Mouse (Mus musculus): ENCODE measurements around the gene Arntl2. TPM values are rescaled to one million over a fixed set of nuclear protein-coding genes. Genes with fewer than 3 reads are reported as not detected.
"Not testable (repeated sequence)": the region's sequence is repeated elsewhere in the genome, so short reads cannot be mapped to it uniquely, and the experiment has no call there.

Gene Arntl2
- polyA plus RNA-seq, 1 experiment from 2014 or later = 8.2 TPM

DNA sequence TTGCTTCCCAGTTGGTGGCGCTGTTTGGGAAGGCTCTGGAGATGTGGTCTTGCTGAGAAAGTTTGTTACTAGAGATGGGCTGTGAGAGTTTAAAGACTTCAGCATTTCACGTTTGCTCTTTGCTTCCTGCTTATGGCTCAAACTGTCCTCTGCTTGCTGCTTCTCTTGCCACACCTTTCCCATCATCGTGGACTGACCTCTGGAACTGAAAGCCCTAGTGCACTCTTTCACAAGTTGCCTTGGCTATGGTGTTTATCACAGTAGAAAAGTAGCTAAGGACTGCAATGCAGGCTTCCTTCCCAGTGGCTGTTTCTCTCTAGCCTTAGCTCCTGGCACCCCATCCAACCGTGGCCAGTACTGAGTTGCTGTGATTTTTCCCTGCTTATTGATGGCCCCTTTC, 35.1 kb upstream of the Arntl2 start:
- Histone ChIP-seq H3K9me3 (no peaks in the 10 kb centered on the region), H3K4me1 (peaks cover 9% of the 10 kb centered on the region), H3K27me3 (no peaks in the 10 kb centered on the region), H3K4me2 (no peak overlapping the region), H3K36me3 (peaks cover 7% of the 10 kb centered on the region), H3K27ac (no peak overlapping the region), H3K4me3 (no peak overlapping the region), H3K9ac (no peak overlapping the region)
- ATAC-seq (ENCODE audit: insufficient number of reproducible peaks, insufficient read depth, low FRiP score, low TSS enrichment, low read depth) = no peak
- 69% methylated on average over 4 of the region's 4 CpGs for WGBS

DNA sequence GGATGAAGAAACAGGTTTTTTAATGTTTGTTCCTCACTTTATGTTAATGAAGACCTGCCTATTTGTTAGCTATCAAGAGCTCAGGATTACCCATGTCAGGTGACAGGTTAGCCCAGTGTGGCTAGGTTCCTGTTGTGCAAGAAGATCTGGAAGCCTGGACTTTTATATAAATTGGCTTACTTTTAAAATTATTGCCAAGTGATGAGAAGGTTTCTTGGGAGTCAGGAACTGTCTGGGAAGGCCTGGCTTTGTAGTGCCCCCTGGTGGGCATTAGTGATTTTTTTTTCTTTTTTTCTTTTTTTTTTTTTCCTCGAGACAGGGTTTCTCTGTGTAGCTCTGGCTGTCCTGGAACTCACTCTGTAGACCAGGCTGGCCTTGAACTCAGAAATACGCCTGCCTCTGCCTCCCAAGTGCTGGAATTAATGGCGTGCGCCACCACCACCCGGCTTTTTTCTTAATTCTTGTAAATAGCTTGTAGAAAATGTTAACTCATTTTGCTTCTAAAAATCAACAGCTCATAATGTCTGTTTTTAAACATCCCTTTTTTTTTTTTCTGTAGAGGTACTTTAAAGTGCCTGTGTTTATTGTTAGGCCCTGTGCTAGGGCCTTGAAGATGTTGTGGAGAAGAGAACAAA, 33.5 kb upstream of the Arntl2 start:
- Histone ChIP-seq H3K4me1 (peaks cover 1% of the 10 kb centered on the region; the same call in 1 of the 2 replicates), H3K27me3 (no peaks in the 10 kb centered on the region), H3K4me3 (no peak overlapping the region), H3K27ac (no peak overlapping the region), H3K9me3 (no peaks in the 10 kb centered on the region), H3K4me2 (no peak overlapping the region), H3K9ac (no peak overlapping the region), H3K36me3 (peaks cover 16% of the 10 kb centered on the region)
- 56% methylated on average over 5 of the region's 5 CpGs for WGBS
- ATAC-seq (ENCODE audit: insufficient number of reproducible peaks, insufficient read depth, low FRiP score, low TSS enrichment, low read depth) = no peak

DNA sequence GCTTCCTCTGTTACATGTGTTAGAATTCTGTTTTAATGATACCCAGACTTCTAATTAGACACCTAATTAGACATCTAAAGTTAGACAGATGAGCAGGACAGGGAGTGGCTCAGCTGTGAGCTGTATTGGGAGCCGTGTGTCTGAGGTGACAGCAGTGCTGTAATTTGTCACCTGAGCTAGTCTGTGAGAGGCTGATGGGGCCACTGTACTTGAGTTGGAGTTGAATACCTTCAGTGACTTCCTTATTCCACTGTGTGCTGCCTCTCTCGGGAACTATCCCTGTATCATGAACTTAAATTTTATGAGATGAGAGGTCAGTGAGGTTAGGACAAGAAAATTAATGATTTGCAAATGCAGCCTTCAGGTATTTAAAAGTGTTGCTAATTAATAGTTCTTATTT, 31.3 kb upstream of the Arntl2 start:
- WGBS = 54% methylated on average over 2 of the region's 2 CpGs
- Histone ChIP-seq H3K4me1 (no peaks in the 10 kb centered on the region), H3K9ac (no peak overlapping the region), H3K4me2 (no peak overlapping the region), H3K27me3 (no peaks in the 10 kb centered on the region), H3K9me3 (no peaks in the 10 kb centered on the region), H3K27ac (no peak overlapping the region), H3K36me3 (peaks cover 31% of the 10 kb centered on the region), H3K4me3 (no peak overlapping the region)
- no peak for ATAC-seq (ENCODE audit: insufficient number of reproducible peaks, insufficient read depth, low FRiP score, low TSS enrichment, low read depth)

DNA sequence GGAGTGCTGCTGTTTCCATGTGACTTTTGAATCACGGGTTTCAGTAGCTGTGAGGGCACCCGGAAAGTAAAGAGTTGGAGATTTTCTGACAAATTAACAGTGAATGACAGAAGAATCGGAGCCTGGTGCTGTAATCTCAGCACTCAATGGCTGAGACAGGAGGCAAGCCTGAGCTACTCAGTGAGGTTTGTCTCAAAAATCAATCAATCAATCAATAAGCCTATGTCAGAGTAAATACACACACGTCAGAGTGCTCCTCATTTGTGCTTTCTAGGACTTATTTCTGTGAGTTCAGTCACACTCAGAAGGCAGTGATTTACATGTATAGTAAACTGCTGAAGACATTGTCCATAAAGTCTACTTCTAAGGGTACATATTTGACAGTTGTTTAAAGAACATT, 30.6 kb upstream of the Arntl2 start:
- no peak overlapping the region for H3K27ac ChIP-seq
- no peak overlapping the region for H3K9ac ChIP-seq
- no peak overlapping the region for H3K4me2 ChIP-seq
- WGBS = 86% methylated on average over 4 of the region's 4 CpGs
- peaks cover 35% of the 10 kb centered on the region for H3K36me3 ChIP-seq
- H3K27me3 ChIP-seq = no peaks in the 10 kb centered on the region
- no peak overlapping the region for H3K4me3 ChIP-seq
- no peaks in the 10 kb centered on the region for H3K9me3 ChIP-seq
- H3K4me1 ChIP-seq = no peaks in the 10 kb centered on the region
- ATAC-seq (ENCODE audit: insufficient number of reproducible peaks, insufficient read depth, low FRiP score, low TSS enrichment, low read depth) = no peak

DNA sequence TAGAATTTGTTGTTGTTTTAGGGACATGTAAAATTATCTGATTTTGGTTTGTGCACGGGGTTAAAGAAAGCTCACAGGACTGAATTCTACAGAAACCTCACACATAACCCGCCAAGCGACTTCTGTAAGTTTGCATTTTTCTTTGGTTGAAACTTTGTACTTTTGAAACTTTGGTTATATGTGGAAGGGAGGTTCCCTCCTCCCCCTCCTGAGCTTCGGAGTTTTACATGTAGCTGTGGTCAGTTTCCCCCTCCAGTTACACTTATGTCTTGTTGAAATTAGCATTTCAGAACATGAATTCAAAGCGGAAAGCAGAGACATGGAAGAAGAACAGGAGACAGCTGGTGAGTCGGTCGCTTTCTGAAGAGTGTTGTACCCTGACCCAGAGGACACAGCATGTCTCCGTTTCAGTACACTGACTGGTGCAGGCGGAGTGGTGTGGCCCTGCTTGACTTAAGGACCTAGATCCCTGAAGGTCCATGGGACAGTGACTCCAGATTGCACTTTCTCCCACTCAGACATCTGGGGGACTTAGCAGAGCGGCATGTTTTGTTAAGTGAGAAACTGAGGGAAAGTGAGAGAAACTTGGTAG, 26.9 kb upstream of the Arntl2 start:
- 86% methylated on average over 10 of the region's 10 CpGs for WGBS
- ATAC-seq (ENCODE audit: insufficient number of reproducible peaks, insufficient read depth, low FRiP score, low TSS enrichment, low read depth) = no peak

DNA sequence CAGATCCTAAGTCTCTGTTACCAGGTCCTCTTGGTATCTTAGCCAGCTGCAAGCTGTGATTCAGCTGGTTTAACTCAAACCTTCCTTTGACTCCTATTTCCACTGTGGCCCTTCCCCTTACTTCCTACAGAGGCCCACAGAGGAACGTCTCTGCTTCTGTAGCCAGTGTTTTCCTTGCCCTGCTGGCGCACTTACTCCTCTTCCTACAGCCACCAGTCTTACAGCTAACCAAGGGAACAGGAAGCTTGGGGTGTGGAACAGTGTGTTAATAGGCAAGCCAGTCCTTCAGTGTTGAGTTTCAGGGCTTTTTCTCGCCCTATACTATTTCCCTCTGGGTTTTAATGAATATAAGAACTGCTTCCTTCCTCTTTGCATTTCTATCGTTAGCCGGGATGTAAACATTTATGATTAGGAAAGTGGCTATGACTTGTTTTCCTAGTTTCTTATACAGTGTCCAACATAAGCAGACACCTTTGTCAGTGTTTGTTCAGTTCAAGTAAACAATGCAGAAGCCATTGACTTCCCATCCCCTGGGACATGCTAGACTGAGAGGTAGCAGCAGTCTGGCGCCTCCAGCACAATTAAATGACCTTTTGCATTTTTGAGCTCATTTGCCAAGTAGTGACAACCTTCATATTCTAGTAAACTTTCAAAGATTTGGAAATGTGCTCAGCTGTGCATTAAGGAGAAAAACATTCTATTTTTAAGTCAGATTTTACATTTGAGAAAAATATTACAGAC, 25.7 kb upstream of the Arntl2 start:
- no peak overlapping the region for H3K9ac ChIP-seq
- H3K4me2 ChIP-seq = no peak overlapping the region
- no peak for ATAC-seq (ENCODE audit: insufficient number of reproducible peaks, insufficient read depth, low FRiP score, low TSS enrichment, low read depth)
- 74% methylated on average over 6 of the region's 6 CpGs for WGBS
- no peak overlapping the region for H3K27ac ChIP-seq
- H3K4me1 ChIP-seq = no peaks in the 10 kb centered on the region
- H3K4me3 ChIP-seq = no peak overlapping the region
- H3K36me3 ChIP-seq = peaks cover 60% of the 10 kb centered on the region
- H3K9me3 ChIP-seq = no peaks in the 10 kb centered on the region
- no peaks in the 10 kb centered on the region for H3K27me3 ChIP-seq

More for the DNA sequence above, 26.9 kb upstream of the Arntl2 start:
- Histone ChIP-seq H3K4me2 (no peak overlapping the region), H3K4me3 (no peak overlapping the region), H3K36me3 (peaks cover 54% of the 10 kb centered on the region), H3K27ac (no peak overlapping the region), H3K27me3 (no peaks in the 10 kb centered on the region), H3K4me1 (no peaks in the 10 kb centered on the region), H3K9ac (no peak overlapping the region), H3K9me3 (no peaks in the 10 kb centered on the region)

DNA sequence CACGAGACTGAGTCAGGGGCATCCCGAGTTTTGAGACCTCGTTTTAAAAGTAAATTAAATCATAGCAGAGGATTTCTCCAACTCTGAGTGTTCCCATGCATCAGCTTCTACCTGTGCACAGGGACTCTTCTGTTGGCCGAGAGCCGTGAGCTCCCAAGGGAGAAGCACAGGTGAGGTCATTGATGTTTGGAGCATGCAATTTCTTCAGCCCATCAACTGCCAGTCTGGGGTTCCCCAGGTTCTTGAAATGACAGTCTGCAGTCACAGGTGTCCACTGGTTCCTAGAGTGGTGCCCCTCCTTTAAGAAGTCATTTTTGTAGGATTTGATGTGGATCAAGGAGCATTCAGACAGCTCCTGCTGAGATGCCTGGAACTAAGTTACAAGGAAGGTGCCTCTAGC, 25.0 kb upstream of the Arntl2 start:
- Histone ChIP-seq H3K9me3 (no peaks in the 10 kb centered on the region), H3K27ac (no peak overlapping the region), H3K27me3 (no peaks in the 10 kb centered on the region), H3K36me3 (peaks cover 62% of the 10 kb centered on the region), H3K9ac (no peak overlapping the region), H3K4me1 (no peaks in the 10 kb centered on the region), H3K4me2 (no peak overlapping the region), H3K4me3 (no peak overlapping the region)
- 80% methylated on average over 5 of the region's 5 CpGs for WGBS
- ATAC-seq (ENCODE audit: insufficient number of reproducible peaks, insufficient read depth, low FRiP score, low TSS enrichment, low read depth) = no peak

DNA sequence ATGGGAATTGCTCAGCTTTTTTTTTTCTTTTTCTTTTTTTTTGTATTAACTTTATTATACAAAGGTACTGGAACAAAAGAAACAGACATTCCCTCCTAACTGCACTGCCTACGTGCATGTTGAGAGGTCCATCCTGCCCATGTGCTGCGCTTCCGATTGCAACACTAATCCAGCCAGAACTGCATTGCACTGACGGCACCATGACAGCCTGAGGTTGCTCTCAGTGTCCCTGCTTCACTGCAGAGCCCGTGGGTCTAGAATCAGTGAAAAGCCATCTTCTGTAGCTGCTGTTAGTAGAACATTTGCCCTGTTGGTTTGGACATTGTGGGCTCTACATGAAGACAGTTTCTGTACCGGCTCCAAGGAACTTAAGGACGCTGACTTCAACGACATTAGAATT, 20.0 kb upstream of the Arntl2 start:
- not testable (repeated sequence) for H3K27me3 ChIP-seq; H3K4me3 ChIP-seq; H3K4me1 ChIP-seq; H3K9me3 ChIP-seq; H3K27ac ChIP-seq; ATAC-seq (ENCODE audit: insufficient number of reproducible peaks, insufficient read depth, low FRiP score, low TSS enrichment, low read depth); H3K4me2 ChIP-seq; H3K9ac ChIP-seq
- WGBS = 81% methylated on average over 8 of the region's 8 CpGs
- H3K36me3 ChIP-seq = peaks cover 36% of the 10 kb centered on the region

DNA sequence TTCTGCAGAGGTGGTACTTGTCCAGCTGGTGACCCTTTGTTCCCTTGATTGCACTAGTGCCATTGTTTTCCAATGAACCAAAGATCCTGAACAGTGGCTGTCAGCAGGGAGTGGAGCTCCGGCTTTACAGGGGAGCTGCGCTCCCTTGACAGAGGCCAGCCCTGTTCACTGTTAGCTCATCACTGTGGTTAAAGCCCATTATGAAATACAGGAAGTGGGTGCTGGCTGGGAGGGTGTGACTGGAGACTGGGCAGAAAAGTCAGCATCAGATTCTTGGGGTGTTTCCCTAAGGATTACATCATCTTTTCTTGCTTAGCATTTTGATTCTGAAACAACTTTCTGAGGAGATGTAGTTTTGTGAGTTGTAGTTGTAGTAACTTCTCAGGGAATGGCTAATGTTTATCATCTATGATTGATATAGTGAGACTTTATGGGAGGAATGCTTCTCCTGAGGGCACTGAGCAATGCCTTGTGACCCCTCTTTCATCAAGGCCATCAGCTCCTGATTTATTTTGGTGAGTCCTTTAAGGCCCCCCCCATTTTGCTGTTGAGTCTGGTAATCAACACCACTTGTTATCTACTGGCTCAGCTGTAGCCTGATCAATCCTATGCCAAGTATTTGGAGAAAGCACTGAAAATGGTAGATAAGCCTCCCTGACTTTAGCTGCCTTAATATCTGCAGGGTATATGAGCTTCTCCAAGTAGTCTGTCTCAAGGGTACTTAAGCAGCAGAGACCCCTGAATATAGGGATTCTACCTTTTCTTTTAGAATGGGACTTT, 19.1 kb upstream of the Arntl2 start:
- WGBS = 46% methylated on average over 2 of the region's 2 CpGs
- Histone ChIP-seq H3K4me1 (no peaks in the 10 kb centered on the region), H3K27ac (no peak overlapping the region), H3K9ac (no peak overlapping the region), H3K27me3 (no peaks in the 10 kb centered on the region), H3K4me2 (no peak overlapping the region), H3K9me3 (no peaks in the 10 kb centered on the region), H3K36me3 (peaks cover 30% of the 10 kb centered on the region), H3K4me3 (no peak overlapping the region)
- ATAC-seq (ENCODE audit: insufficient number of reproducible peaks, insufficient read depth, low FRiP score, low TSS enrichment, low read depth) = no peak

DNA sequence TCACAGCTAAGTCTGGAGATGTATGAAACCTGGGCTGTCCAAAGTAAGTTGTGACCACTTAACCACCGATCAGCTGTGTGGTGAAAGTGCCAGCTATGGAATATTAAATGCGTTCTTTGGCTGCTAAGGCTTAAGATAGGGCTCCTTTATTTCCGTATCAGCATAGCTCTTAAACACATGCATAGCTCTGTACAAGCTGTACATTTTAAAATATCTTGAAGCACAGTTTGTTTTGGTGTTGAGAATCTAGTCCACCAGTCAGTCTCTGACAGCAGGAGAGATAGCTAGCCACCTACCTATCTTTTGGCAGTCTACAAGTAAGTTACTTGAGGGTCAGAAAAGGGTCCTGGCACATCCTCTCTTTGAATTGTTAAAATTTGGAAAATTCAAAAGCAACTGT, 17.8 kb upstream of the Arntl2 start:
- WGBS = 96% methylated on average over 3 of the region's 3 CpGs
- no peak overlapping the region for H3K4me3 ChIP-seq
- no peaks in the 10 kb centered on the region for H3K4me1 ChIP-seq
- no peak overlapping the region for H3K4me2 ChIP-seq
- H3K9me3 ChIP-seq = no peaks in the 10 kb centered on the region
- ATAC-seq (ENCODE audit: insufficient number of reproducible peaks, insufficient read depth, low FRiP score, low TSS enrichment, low read depth) = no peak
- no peak overlapping the region for H3K27ac ChIP-seq
- no peak overlapping the region for H3K9ac ChIP-seq
- H3K27me3 ChIP-seq = no peaks in the 10 kb centered on the region
- H3K36me3 ChIP-seq = peaks cover 23% of the 10 kb centered on the region

DNA sequence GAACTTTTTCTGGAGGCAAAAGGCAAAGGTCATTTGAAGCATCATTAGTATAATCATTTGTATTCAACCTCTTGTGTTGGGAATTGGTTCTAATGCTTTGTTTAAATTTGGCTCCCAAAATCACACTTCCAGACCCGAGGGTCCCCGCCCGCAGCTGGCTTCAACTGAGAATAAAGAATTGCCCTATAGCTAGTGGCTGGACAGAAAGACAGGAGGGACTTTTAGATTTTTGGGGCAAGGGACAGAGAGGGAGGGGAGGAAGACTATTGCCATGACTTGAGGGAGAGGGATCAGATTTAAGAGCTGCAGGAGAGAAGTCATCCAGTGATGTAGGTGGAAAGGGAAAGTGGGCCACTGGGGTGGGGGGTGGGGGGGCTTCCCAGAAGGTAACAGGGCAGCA, 14.3 kb upstream of the Arntl2 start:
- H3K27me3 ChIP-seq = no peaks in the 10 kb centered on the region
- H3K27ac ChIP-seq = no peak overlapping the region
- no peak for ATAC-seq (ENCODE audit: insufficient number of reproducible peaks, insufficient read depth, low FRiP score, low TSS enrichment, low read depth)
- peaks cover 12% of the 10 kb centered on the region for H3K36me3 ChIP-seq
- WGBS = 87% methylated on average over 3 of the region's 3 CpGs
- 0 out of 2 replicates have a peak, but pooled peaks cover 4% of the 10 kb centered on the region for H3K9me3 ChIP-seq
- H3K9ac ChIP-seq = no peak overlapping the region
- H3K4me2 ChIP-seq = no peak overlapping the region
- no peak overlapping the region for H3K4me3 ChIP-seq
- H3K4me1 ChIP-seq = no peaks in the 10 kb centered on the region

All from embryonic facial prominence, embryonic 13.5 days (tissue).